Mouse (Mus musculus): ENCODE results near the gene Hlf. TPM values are rescaled to one million over a fixed set of nuclear protein-coding genes. Genes with fewer than 3 reads are reported as not detected.

Gene Hlf
- polyA plus RNA-seq, 1 experiment = 125 TPM

- Histone ChIP-seq H3K27ac (ENCODE audit: insufficient read depth, low read length) (no peak overlapping the region), H3K4me1 (ENCODE audit: control insufficient read depth, insufficient read depth, low read length) (no peaks in the 10 kb centered on the region; the same call in 1 of the 2 replicates), H3K4me3 (ENCODE audit: insufficient read depth, low read length) (no peak overlapping the region)
- TF ChIP-seq CTCF (IDR thresholded peaks at IDR 0.05; ENCODE audit: extremely low read depth, insufficient read depth, low read length) (no peak), POLR2A (IDR thresholded peaks at IDR 0.05; ENCODE audit: extremely low read depth, insufficient read depth, low read length) (no peak)
Observed at GRCm38 (mm10) chr11:90291156-90291555, 99.5 kb downstream of the Hlf start.

- TF ChIP-seq CTCF (IDR thresholded peaks at IDR 0.05; ENCODE audit: extremely low read depth, insufficient read depth, low read length) (no peak), POLR2A (IDR thresholded peaks at IDR 0.05; ENCODE audit: extremely low read depth, insufficient read depth, low read length) (no peak)
- Histone ChIP-seq H3K27ac (ENCODE audit: insufficient read depth, low read length) (no peak overlapping the region), H3K4me1 (ENCODE audit: control insufficient read depth, insufficient read depth, low read length) (no peaks in the 10 kb centered on the region; the same call in 1 of the 2 replicates)
Observed at GRCm38 (mm10) chr11:90286550-90287154, 104.0 kb downstream of the Hlf start.

More at GRCm38 (mm10) chr11:90286550-90287154, 104.0 kb downstream of the Hlf start:
- no peak overlapping the region for H3K4me3 ChIP-seq (ENCODE audit: insufficient read depth, low read length)

Other genes with a start within 250 kb of the Hlf start
- 13.3 and 13.6 TPM in 2 replicates for gene Gm45716, start 203.2 kb downstream of the Hlf start, polyA plus RNA-seq (2012; rRNA removed)
- gene Mmd, start 141.4 kb downstream of the Hlf start, polyA plus RNA-seq (2012; rRNA removed) = 164 and 173 TPM in 2 replicates
- gene Stxbp4, start 247.2 kb upstream of the Hlf start, polyA plus RNA-seq (2012; rRNA removed) = 8.8 and 9.1 TPM in 2 replicates
- 23.5 and 25.6 TPM in 2 replicates for gene Cox11, start 247.3 kb upstream of the Hlf start, polyA plus RNA-seq (2012; rRNA removed)